Mouse (Mus musculus) kidney, postnatal 4 days (tissue): Measurements from ENCODE around the gene Dstn.
A peak's percentile ranks its signal among the peaks of the same experiment; 100 is the strongest.

Experiments
- DNase-seq, 2 experiments: peaks; one replicate each; pipeline ENCODE4 v3.0.0; 2021; ENCODE audit warnings: mixed read lengths in 2 of 2

Gene Dstn

DNA sequence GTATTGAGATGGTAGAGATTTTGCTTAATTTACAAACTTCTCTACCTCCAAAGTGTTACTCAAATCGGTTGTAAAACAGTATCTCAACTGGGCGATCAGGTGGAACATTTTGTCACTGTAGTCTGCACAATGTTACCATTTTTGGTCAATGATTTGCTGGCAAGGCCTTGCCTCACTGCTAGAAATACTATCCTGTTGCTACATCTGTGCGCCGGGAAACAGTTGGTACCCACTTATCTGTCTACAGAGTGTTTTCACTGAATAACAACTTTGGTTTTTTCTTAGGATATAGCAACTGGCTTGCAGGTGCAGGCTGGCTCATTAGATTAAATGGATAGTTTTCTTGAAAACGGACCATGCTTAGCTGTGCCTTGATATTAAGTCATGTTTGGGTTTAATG, 1.1 kb downstream of the Dstn start:
- peak in 1 of 2 experiments; percentile 25 for DNase-seq

DNA sequence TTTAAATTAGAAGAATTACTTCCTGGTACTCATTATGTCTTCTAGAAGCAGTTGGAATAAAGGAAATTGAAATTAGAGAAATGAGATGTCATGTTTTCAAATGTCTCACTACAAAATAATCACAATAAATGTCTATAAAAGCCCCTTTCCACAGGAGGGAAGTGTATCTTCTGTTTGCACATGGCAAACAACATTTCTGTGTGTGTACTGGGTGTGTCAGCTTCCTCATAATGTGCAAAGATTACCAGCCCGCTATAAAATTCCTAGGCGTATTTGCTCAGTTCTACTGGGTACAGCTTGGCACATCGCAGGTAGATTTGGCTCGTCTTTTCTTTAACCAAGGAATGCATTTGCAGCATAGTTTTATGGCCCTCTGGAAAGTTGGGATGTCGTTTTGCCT, 2.5 kb downstream of the Dstn start:
- no peak for DNase-seq

DNA sequence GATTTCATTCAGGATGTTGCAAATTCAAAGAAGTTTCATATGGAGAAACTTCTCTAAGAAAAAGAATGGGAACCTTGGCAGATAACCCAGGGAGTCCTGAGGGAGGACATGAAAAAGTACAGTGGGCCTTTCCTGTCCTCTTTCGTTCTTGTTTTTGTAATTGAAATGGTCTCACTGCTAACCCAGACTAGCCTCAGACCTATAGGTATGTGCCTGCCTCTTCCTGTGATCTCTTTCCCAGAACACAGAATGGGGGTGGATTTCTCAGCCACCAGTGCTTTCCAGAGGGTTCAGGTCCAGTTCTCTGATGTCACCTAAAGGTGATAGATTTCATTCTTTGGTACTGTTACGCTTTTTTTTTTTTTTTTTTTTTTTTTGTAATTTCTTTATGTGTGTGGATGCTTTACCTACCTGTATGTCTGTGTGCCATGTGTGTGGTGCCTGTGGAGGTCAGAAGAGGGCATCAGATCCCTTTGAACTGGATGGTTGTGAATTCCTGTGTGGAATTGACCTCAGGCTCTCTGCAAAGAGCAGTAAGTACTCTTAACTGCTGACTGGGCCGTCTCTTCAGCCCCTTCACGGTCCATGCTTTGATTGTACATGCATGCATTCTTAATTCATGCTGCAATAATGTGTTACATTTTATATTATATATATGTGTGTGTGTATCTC, 3.8 kb downstream of the Dstn start:
- no peak for DNase-seq

- DNase-seq, result no peak
Observed at GRCm38 (mm10) chr2:143924085-143924484, 9.0 kb downstream of the Dstn start.

- DNase-seq, result no peak
Observed at GRCm38 (mm10) chr2:143925826-143926225, 10.7 kb downstream of the Dstn start.

GRCm38 (mm10) chr2:143929607-143930311, 14.6 kb downstream of the Dstn start:
- DNase-seq, result no peak

GRCm38 (mm10) chr2:143932340-143932873, 17.3 kb downstream of the Dstn start:
- DNase-seq, result no peak

GRCm38 (mm10) chr2:143933516-143933915, 18.4 kb downstream of the Dstn start:
- no peak for DNase-seq

GRCm38 (mm10) chr2:143934439-143934838, 19.3 kb downstream of the Dstn start:
- DNase-seq, result no peak

DNA sequence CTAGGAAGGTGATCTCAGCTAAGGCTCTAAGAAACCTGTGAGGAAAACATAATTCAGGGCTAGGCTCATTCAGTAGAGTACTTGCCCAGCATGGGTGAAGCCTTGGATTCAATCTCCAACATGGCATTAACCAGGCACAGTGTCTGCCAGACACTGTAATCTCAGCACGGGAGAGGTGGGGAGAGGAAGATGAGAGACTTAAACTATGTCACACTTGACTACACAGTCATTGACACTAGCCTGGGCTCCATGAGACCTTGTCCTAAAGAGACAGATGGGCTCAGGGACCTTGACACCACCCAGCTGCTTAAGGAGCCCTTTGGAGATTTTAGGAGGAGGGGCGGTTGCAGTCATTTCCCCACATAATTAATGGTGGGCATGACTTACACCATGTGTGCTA, 22.7 kb downstream of the Dstn start:
- no peak for DNase-seq

GRCm38 (mm10) chr2:143940406-143940805, 25.3 kb downstream of the Dstn start:
- no peak for DNase-seq

GRCm38 (mm10) chr2:143944796-143945195, 29.7 kb downstream of the Dstn start:
- no peak for DNase-seq

DNA sequence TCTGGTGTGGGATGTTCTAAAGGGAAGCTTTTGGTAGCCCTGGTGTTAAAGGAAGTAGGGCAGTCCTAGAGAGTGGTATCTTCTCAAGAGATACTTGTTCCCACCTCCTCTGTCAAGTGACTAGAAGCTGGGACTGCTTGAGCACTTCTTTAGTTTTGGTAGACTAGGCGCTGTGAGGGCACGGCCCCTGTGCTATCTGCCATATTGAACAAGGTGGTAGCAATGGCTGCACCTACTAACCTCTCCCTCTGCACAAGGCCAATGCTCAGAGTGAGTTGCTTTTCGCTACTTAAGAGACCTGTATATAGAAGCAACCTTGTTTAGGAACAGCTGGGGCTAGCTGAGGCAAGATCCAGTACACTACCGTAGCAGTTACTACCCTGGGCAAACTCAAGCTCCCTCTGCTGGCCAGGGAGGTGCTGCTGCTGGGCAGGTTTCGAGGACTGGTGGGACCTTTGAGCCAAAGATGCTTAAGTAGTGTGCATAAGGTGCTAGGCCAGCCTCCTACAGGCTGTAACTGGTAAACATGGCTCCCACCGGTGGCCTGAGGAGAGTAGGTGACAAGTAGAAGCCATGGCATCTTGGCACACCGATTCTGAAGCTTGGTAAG, 30.5 kb downstream of the Dstn start:
- peak; percentile 40 to 60 for DNase-seq

DNA sequence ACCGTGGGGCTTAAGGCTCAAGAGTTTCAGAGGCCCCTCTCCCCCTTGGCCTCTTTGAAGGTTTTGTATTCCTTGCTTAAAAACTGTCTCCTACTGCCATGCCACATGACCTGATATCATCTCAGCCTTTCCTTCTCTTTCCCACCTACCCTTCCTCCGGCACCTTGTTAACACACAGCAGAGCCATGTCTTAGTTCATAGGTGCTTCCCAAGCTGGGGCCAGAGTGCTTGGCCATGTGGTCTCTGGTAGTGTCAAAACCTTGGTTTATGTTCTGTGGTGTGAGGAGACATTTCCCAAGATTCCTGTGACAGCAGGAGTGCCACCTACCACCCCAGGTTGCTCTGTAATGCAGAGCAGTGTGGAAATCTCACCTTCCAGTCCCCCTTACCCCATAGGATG, 31.3 kb downstream of the Dstn start:
- no peak for DNase-seq

- DNase-seq, result no peak
Observed at GRCm38 (mm10) chr2:143947981-143948380, 32.9 kb downstream of the Dstn start.

DNA sequence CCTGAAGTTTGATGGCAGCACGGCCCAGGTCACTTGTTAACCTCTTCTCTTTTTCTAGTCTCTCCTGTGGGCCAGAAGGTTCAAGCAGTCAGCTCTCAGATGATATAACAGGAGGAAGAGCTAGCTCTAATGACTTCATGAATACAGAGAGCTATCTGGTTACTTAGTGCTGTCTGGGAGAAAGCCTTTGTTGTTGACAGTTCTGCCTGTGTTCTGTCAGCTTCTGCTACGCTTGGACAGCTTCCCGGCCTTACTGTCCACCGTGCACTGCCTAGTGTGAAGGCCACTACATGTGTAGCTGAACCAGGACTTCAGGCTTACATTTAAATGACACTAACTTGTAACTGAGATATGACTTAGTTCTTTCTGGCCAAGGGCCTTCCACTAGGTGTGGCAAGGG, 33.3 kb downstream of the Dstn start:
- DNase-seq, result peak in 1 of 2 experiments; percentile 26

GRCm38 (mm10) chr2:143949217-143949616, 34.1 kb downstream of the Dstn start:
- DNase-seq, result no peak

DNA sequence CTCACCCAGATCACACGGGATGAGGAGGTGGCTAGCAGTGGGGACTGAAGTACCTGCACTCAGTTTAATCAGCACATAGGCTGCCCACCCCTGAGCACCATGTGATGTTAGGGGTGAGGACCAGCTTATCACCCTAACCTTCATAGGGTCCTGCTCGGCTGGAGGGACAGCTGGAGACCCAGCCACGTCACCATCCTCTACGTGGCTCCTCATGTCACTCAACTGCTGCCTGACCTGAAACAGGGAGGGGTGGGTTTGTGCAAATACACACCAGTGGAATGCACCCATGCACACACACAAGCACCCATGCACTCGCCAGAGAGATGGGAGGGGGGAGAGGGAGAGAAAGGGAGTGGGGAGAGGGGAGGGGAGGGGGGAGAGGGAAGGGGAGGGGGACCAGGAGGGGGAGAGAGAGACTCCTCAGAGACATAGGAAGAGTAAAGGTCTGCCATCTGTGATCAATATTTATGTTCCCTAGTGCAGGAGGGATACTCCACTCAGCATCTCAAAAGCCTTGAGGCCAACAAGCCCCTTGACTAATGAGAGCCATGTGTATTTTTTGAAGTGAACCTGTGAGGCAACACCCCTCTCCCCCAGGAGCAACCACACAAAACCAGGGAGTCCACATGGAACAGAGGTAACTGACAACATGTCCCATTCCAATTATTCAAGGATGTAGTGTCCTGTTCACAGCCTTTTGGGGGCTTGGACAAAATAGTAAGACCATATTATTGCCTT, 35.3 kb downstream of the Dstn start:
- no peak for DNase-seq

DNA sequence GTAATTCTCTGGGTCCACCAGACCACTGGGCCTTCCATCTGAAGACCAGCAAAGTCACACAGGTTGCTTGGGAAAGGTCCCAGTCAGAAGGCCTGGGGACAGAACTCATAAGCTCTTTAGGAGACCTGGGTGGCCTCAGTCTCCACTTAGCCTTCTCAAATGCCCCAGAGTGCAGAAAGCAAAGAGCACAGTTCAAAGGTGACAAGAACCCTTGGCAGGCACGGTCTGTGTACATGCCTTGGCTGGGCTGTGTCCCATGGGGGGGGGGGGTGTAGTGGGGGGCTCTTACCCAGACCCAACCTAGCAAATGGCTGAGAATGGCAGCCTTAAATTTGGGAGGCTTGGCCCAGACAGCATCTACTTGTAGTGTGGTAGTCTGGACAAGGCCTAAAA, 35.9 kb downstream of the Dstn start:
- no peak for DNase-seq

- DNase-seq, result peak in 1 of 2 experiments; percentile 39
Observed at GRCm38 (mm10) chr2:143951546-143952315, 36.6 kb downstream of the Dstn start.

- DNase-seq, result no peak
Observed at GRCm38 (mm10) chr2:143953944-143954343, 38.8 kb downstream of the Dstn start.

DNA sequence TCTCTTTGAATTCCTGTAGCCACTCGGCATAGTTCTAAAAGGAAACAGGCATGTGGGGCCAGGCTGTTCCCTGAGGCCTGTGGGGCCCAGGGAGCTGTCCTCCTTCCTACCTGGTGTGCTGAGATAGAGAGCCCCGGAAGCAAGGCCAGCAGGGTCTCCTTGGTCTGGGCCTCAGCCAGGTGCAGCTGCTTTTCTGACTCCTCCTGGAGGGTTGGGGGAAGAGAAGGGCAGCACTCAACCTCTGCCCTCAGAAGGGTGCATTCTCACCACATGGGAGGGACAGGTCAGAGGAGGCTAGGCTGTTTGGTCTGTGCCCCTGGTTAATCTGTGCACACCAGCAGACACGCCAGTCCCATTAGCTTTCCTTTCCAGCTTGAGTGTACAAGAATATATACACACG, 39.9 kb downstream of the Dstn start:
- no peak for DNase-seq
